Mouse (Mus musculus) spleen, postnatal 14 days (tissue): ENCODE data around the gene Nanog.
"Not testable (repeated sequence)": the region's sequence is repeated elsewhere in the genome, so short reads cannot be mapped to it uniquely, and the experiment has no call there.

Experiments
- DNase-seq, 2 experiments: peaks; one replicate each; pipeline ENCODE4 v3.0.0; 2021 to 2022; ENCODE audit warnings: low spot score in 2 of 2

Nanog gene

GRCm38 (mm10) chr6:122707036-122707800 lies at the start of gene Nanog:
Nanog (plus strand) TSS chr6:122707489.
- no peak for DNase-seq

DNA sequence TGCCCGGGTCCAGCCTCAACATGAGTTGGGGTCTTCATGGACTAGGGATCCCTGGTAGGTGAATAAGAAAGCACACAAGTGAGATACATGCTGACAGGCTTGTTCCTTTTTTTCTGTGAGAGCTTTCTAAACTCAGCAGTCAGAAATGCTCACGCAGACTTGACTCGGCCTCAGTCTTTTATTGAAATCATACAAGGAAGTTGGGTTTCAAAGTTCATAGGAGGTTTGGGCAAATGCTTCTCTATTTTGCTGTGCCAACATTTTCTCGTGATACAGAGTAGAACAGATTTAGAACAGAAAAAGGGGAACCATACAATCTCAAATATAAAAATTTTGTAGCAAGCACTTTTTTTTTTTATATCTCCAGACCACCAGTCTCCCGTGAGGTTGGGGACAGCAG lies 49.7 kb upstream of the Nanog start:
- DNase-seq = no peak

DNA sequence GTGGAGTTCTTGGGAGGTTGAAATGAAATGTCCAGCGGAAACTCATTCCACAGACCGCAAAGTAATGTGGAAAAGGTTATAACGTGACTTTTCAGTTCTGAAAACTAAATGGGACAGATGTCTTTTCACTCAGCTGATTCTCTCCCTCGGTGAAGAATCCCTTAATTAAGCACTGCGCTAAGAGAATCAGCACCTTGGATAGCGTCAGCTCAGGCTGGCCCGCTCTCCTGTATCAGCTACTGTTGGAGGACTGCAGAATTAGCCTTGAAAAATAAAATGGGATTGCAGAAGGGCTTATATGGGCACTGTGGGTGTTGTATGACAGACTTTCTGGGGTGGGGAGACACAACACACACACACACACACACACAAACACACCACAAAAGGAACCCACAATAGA lies 47.7 kb upstream of the Nanog start:
- DNase-seq = no peak

DNA sequence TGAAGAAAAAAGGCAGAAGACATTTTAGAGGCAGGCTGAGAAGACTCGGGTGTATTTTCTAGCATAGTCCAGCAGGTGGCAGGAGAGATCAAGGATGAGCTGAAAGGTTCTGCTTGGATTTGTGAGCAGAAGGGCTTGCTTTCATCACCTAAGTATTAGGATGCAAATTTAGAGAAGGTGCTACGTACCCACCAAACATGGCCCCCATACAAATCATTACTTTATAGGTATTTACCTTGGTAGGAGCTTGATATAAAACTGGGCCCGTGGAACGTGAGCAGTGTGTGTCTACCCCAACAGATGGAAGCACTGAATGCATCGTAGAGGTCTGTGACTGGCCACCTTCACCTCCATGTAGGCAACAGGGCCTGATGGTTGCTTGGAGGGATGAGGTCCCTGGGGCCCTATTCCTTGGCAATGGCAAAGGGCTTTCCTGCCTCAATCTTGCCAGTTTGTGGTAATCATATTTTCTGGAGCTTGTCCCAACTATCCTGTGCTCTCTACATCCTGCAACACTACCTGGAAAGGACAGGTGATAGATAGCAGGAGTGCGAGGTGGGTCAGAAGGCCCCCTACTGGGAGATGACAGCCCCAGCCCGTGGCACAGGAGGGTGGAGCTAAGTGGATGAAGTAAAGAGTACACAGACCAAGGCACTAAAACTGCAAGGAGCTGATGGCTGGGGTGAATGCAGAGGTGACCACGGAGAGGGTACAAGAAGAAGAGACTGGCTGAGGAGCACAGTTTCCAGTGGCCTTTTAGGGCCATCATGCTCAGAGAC lies 46.5 kb upstream of the Nanog start:
- peak in 1 of 2 experiments; percentile 10 for DNase-seq

- DNase-seq = no peak
These were observed 44.6 kb upstream of the Nanog start for GRCm38 (mm10) chr6:122662551-122663264.

DNA sequence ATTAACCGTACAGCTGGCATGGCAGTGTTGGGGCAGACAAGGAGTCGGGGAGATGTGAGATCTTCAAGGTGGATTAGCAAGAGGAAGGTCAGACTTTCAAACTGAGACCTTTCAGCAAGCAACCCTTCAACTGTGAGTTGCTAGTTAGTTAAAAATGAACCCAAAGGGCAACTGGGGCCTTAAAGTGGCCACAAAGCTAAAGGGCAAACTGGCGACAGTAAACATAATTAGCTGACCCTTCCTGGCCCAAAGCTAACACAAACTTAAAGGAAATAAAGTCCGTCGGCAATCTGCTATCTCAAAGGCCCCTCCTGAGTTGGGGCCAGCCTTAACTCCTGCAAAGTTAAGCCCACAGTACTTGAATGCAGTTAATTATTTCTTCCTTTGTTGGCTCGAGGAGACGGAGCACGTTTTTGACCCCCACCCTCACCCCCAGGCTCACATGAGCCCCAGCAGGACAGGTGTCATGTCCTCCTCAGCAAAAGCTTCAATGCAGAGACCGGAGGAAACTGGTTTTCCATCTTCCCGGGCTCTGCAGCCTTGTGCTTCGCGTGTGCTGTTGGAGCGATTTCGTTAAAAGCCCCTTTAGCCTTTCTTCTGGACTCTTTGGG lies 43.6 kb upstream of the Nanog start:
- no peak for DNase-seq

- DNase-seq = no peak
These were observed 41.4 kb upstream of the Nanog start for GRCm38 (mm10) chr6:122665866-122666265.

- DNase-seq = no peak
These were observed 39.6 kb upstream of the Nanog start for GRCm38 (mm10) chr6:122667715-122668114.

- no peak for DNase-seq
These were observed 38.5 kb upstream of the Nanog start for GRCm38 (mm10) chr6:122668823-122669222.

DNA sequence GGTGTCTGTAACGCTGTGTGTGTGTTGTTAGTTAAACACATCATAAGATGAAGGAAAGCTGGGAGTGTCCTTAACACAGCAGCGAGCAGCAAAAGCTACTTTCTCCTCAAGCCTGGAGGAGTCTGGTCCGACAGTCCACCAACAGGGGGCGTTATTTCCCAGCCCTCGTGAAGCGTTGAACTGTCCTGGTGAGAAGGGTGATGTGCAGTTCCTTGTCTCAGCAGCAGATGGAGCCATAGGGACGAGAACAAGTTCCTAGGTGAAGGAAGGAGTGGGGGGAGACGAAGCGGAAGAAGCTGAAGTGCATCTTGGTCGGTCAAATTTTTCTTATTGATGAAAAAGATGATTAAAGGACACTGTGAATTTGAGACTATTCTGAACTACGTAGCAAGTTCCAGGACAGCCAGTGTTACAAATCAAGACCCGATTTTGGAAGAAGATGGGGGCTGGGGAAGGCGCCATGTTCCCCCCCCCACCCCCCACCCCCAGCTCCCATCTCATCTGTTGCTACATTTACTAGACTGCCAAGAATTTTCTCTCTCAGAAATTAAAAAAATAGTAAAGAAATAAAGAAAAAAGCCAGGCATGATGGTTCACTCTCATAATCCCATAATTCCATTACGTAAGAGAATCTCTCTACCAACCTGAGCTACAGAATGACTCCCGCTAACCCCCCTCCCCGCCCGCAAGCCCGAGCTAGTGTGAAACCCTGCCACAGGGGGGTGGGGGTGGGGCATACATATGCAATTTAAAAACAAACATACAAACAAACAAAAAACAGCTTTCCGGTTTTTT lies 37.7 kb upstream of the Nanog start:
- DNase-seq = peak; percentile 66 to 77

- no peak for DNase-seq
These were observed 37.1 kb upstream of the Nanog start for GRCm38 (mm10) chr6:122670201-122670551.

- DNase-seq = no peak
These were observed 36.4 kb upstream of the Nanog start for GRCm38 (mm10) chr6:122670841-122671240.

DNA sequence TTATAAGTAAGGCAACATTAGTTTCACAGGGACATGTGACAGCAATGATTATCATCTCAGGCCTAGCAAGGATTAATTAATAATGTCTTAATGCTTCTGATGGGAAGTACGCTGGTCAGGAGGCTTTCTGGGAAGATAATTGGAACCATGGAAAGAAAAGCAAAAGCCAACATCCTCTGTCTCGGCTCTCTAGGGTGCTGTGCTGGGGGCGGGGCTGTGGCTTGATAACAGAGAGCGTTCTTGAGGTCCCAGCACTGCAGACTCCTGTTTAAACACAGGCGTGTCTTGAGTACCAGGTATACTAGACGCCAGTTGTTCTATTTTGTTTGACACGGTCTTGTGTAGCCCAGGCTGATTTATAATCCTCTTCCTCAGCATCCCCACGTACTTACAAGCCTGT lies 34.5 kb upstream of the Nanog start:
- no peak for DNase-seq

- no peak for DNase-seq
These were observed 24.6 kb upstream of the Nanog start for GRCm38 (mm10) chr6:122682646-122683045.

DNA sequence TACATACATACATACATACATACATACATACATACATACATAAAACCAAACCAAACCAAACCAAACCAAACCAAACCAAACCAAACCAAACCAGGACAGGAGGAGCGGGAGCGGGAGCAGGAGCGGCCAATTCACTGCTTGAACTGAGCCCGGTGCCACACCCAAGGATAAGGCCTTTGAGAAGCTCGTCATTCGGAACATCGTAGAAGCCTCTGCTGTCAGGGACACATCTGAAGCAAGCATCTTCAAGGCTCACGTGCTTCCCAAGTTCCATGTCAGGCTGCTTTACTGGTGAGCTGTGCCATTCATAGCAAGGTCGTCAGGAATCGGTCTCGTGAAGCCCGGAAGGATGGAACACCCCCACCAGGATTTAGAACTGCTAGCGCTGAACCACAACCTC lies 20.6 kb upstream of the Nanog start:
- no peak for DNase-seq

DNA sequence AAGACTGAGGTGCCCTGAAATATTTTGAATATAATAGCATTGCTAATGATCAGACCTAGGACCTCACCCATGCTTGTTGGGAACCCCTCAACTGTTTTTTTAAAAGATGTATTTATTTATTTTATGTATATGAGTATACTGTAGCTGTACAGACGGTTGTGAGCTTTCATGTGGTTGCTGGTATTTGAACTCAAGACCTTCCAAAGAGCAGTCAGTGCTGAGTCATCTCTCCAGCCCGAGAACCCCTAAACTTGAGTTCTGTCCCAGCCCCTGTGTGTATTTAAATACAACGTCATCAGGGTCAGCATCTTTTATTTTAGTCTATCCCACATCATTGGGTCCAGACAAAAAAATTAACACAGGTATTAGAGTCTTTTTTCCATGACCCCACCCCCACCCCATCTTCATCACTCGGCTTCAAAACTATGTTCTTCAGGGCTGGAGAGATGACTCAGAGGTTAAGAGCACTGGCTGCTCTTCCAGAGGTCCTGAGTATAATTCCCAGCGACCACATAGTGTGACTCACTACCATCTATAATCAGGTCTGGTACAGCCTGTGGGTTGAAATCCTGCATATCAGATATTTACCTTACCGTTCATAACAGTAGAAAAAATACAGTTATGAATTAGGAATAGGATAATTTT lies 17.8 kb upstream of the Nanog start:
- DNase-seq = no peak

DNA sequence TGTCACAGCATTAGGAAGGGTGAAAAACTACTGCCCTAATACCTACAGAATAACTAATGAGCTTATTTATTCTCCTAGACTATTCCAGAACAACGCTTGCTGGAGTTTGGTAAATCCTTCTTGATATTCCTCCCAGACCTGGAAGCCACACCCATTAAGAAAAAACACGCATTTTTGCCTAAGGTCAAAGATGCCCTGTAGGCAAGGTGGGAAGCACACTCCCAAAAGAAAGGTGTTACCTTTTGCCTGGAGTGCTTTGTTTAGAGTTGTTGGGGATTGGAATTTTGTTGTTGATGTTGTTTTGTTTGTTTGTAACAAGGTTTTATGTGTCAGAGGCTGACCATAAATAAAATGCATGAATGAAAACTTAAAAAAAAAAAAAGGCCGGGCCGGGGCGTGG lies 17.2 kb upstream of the Nanog start:
- DNase-seq = no peak

- no peak for DNase-seq
These were observed 11.9 kb upstream of the Nanog start for GRCm38 (mm10) chr6:122695398-122695797.

DNA sequence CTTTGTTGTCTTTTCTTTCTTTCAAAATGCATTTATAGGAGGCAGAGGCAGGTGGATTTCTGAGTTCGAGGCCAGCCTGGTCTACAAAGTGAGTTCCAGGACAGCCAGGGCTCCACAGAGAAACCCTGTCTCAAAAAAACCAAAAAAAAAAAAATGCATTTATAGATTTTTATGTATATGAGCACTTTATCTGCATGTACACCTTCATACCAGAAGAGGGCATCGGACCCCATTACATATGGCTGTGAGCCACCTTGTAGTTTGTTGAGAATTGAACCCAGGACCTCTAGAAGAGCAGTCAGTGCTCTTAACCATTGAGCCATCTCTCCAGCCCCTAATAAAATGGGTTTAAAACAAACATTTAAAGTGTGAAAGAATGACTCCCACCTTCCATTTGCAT lies 7.7 kb upstream of the Nanog start:
- not testable (repeated sequence) for DNase-seq

DNA sequence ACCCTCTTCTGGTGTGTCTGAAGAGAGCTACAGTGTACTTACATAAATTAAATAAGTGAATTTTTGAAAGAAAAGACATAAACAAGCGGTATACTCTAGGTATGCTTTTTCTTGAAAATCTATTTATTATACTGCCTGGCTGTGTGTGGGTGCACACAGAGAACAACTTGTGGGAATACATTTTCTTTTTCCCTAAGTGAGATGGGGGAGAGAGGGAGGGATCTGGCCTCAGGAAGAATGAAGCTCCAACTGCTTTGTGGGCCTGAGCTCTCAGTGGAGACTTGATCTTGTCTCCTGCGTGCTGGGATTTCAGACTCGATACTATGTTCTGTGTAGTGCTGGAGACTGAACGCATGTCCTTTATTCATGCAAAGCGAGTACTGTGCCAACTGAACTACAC lies 5.5 kb upstream of the Nanog start:
- DNase-seq = no peak
